ENCODE assay signal across 7 mouse cellular contexts in the genomic region with DNA sequence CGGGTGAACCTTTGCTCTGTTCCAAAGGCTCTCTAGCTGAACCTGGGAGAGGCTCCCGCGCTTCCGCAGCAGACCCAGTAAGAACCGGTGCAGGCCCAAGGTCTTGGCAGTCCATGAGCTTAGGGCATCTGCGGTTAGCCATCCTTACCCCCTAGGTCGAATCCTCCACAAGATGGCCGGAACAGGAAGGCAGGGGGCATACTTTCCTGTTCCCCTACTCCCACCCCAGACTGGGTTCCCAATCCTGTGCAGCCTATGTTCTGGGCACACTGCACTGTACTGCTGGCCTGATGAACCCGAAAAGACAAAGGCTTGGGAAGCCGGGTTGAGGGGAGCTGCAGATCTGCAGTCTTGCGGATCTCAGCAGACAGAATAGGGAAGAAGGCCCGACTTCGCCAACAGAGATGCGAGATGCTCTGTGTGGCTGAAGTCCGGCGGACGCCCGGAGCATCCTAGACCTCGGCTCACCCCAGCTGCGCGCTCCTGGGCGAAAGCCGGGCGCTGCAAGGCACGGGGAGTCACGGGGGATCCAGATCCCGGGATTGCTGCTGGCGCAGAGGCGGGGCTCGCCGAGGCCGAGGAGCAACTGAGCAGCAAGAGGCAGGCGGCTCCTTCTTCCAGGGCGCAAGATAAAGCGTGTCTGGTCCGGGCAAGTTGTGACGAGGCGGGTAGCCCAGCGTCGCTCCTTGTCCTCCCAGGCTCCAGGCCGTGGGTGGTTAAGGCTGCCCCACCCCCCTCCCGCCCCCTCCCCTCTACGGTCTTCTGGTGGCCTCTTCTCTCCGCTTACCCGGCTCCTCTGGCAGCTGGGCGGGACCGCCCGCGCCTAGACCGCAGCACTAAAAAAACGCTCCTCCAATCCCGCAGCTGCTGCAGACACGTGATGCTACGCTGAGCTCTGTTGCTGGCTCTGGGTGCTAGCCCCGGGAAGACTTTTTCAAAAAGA. TPM values are rescaled to one million over a fixed set of nuclear protein-coding genes. Genes with fewer than 3 reads are reported as not detected.
A peak's percentile ranks its signal among the peaks of the same experiment; 100 is the strongest.
DNase-seq lines count a peak whose midpoint lies in the region; ATAC-seq lines count a peak whose summit lies in the region.

Dzip1 (minus strand) TSS at position 788 of the 943 bp plus-strand sequence.

- under 1% methylated on average over 55 of the region's 55 CpGs for WGBS in intestine, embryonic 14.5 days

- H3K4me1 ChIP-seq in intestine, embryonic 14.5 days (replicated peaks; ENCODE audit: control insufficient read depth, insufficient read depth, low read length) = peaks cover 24% of the 10 kb centered on the region

- peak; percentile 88 for DNase-seq in adrenal gland, adult 2 months
- DNase-seq in embryo, embryonic 10 days (ENCODE audit: low spot score) = peak; percentile 84
- peak; percentile 78 for DNase-seq in gastrocnemius, postnatal 25 days
- peak; percentile 84 for DNase-seq in intestine, embryonic 14.5 days (ENCODE audit: low spot score)
- peak; percentile 84 to 94 for DNase-seq in left cerebral cortex, postnatal 25 days (ENCODE audit: low spot score in 2 of 2)
- peak; percentile 93 for DNase-seq in mesoderm, embryonic 11.5 days (ENCODE audit: low read depth, low spot score)
- DNase-seq in skeletal muscle tissue, adult 2 months (ENCODE audit: low read depth, low spot score) = peak; percentile 65

- H3K36me3 ChIP-seq in intestine, embryonic 14.5 days (ENCODE audit: control insufficient read depth, insufficient read depth, low read length) = no peaks in the 10 kb centered on the region

- H3K4me3 ChIP-seq in intestine, embryonic 14.5 days (ENCODE audit: low read depth, low read length) = peak within 1 kb of the TSS; percentile 64

- H3K27me3 ChIP-seq in intestine, embryonic 14.5 days (replicated peaks; ENCODE audit: control insufficient read depth, insufficient read depth, low read length) = no peaks in the 10 kb centered on the region

- peak within 1 kb of the TSS; percentile 73 for H3K9ac ChIP-seq in intestine, embryonic 14.5 days (ENCODE audit: low read length)

- ATAC-seq in intestine, embryonic 14.5 days (replicated peaks; ENCODE audit: low FRiP score, low TSS enrichment, low read depth) = peak; percentile 90

- peak within 1 kb of the TSS; percentile 80 for H3K27ac ChIP-seq in intestine, embryonic 14.5 days (ENCODE audit: low read depth)

- no peaks in the 10 kb centered on the region for H3K9me3 ChIP-seq in intestine, embryonic 14.5 days (ENCODE audit: control insufficient read depth, low read length)

- intact Hi-C loops in left cerebral cortex, postnatal 25 days (cut with DNase I) = loop anchor here (1.0 kb wide), 2 partner anchors 12 to 35 kb away; partner anchors contain the start of gene Dnajc3

- H3K4me2 ChIP-seq in intestine, embryonic 14.5 days (ENCODE audit: low read length) = peak within 1 kb of the TSS; percentile 69

RNA-seq across cellular contexts. Expression of gene Dzip1, which starts in this region (rescaled TPM):
- 10 to 100 TPM; 12.5 to 13.5 TPM for total RNA-seq in adrenal gland, adult 2 months (2021)
- 12.5 and 14.6 TPM in 2 replicates for polyA plus RNA-seq in adrenal gland, adult 2 months (2012; rRNA removed)
- 1 to 10 TPM; 2.2 to 2.6 TPM for total RNA-seq in gastrocnemius, postnatal 25 days (2021)
- 16.4 and 19.5 TPM in 2 replicates for polyA plus RNA-seq in intestine, embryonic 14.5 days (2014; fragmentation: Nextera tagmentation; extraction: Ambion mirVana)
- 10 to 100 TPM; 85.6 to 99.0 TPM for total RNA-seq in left cerebral cortex, postnatal 25 days (2021)

Comparison
In these comparisons a context has a peak if more than half of its experiments do, and no peak if none do; other contexts are left out.
1. Peak in every context shown above with its lines: DNase-seq, ATAC-seq, H3K4me3 ChIP-seq and H3K27ac ChIP-seq.
2. RNA of gene Dzip1 (total RNA-seq): 85.6 to 99.0 TPM in left cerebral cortex, postnatal 25 days; 12.5 to 13.5 TPM in adrenal gland, adult 2 months and 2.2 to 2.6 TPM in gastrocnemius, postnatal 25 days; every median in the first group is over 4 times any median in the second.